Mouse (Mus musculus) MEL (cell line): Measurements from ENCODE around the gene Lbh. TPM values are rescaled to one million over a fixed set of nuclear protein-coding genes. Genes with fewer than 3 reads are reported as not detected.

Source experiments
- DNase-seq: peaks from one replicate; pipeline ENCODE4 v3.0.0; 2011; ENCODE audit warnings: low read depth, low spot score
- H3K27ac ChIP-seq: 2 replicates; pipeline ENCODE4 v1.5.1; 2012; ENCODE audit warnings: low read depth, mild to moderate bottlenecking, control low read depth, low read length, moderate library complexity; ENCODE audit not compliant: control insufficient read depth
- H3K27me3 ChIP-seq, 2 experiments: fragments of 150-350 bp in 1 of 2; sonication (generic) in 1 of 2; 2 replicates each; pipeline ENCODE4 v1.6.1; 2012; ENCODE audit warnings: low read length in 2 of 2, mild to moderate bottlenecking in 2 of 2, improper control_type of control experiment in 1 of 2, moderate library complexity in 1 of 2; ENCODE audit not compliant: insufficient read depth in 2 of 2, control insufficient read depth in 1 of 2
- H3K36me3 ChIP-seq, 2 experiments: 2 replicates each; pipeline ENCODE4 v1.6.1; 2012 to 2014; ENCODE audit warnings: low read length in 2 of 2, improper control_type of control experiment in 1 of 2, inconsistent platforms in 1 of 2, mild to moderate bottlenecking in 1 of 2; ENCODE audit not compliant: insufficient read depth in 2 of 2, control insufficient read depth in 1 of 2
- H3K4me1 ChIP-seq, 2 experiments: fragments of 150-350 bp in 1 of 2; sonication (generic) in 1 of 2; 2 replicates each; pipeline ENCODE4 v1.6.1; 2012; ENCODE audit warnings: low read length in 2 of 2, improper control_type of control experiment in 1 of 2, mild to moderate bottlenecking in 1 of 2; ENCODE audit not compliant: insufficient read depth in 2 of 2, control insufficient read depth in 1 of 2
- H3K4me3 ChIP-seq, 2 experiments: fragments of 150-350 bp in 1 of 2; sonication (generic) in 1 of 2; 2 replicates each; pipeline ENCODE4 v1.5.1; 2012; ENCODE audit warnings: low read depth in 2 of 2, low read length in 2 of 2, mild to moderate bottlenecking in 2 of 2, moderate library complexity in 2 of 2, control low read depth in 1 of 2, improper control_type of control experiment in 1 of 2; ENCODE audit not compliant: control insufficient read depth in 1 of 2, insufficient read depth in 1 of 2
- H3K79me2 ChIP-seq: 2 replicates; pipeline ENCODE4 v1.6.1; 2012; ENCODE audit warnings: mild to moderate bottlenecking, low read length, moderate library complexity; ENCODE audit not compliant: control insufficient read depth, poor library complexity, insufficient read depth
- H3K9ac ChIP-seq: 2 replicates; pipeline ENCODE4 v1.6.1; 2012; ENCODE audit warnings: low read depth, mild to moderate bottlenecking, control low read depth, low read length, moderate library complexity; ENCODE audit not compliant: control insufficient read depth, poor library complexity, severe bottlenecking
- H3K9me3 ChIP-seq: fragments of 150-350 bp; sonication (generic); replicated peaks from 2 replicates; pipeline ENCODE4 v1.6.1; 2012; ENCODE audit warnings: mild to moderate bottlenecking, low read length, improper control_type of control experiment, moderate library complexity; ENCODE audit not compliant: insufficient read depth
- CHD1 ChIP-seq: IDR thresholded peaks from 2 replicates; pipeline ENCODE4 v1.6.1; 2012; ENCODE audit warnings: low read depth, mild to moderate bottlenecking, inconsistent platforms, low read length, improper control_type of control experiment
- CHD2 ChIP-seq: IDR thresholded peaks from 2 replicates; pipeline ENCODE4 v1.6.1; 2011; ENCODE audit warnings: low read length, improper control_type of control experiment
- CTCF ChIP-seq, 3 experiments: IDR thresholded peaks in 2 of 3; conservative IDR thresholded peaks in 1 of 3; 2 replicates each; pipeline ENCODE4 v1.5.1; 2011 to 2012; ENCODE audit warnings: low read length in 3 of 3, low read depth in 2 of 3, mild to moderate bottlenecking in 2 of 3, improper control_type of control experiment in 1 of 3, inconsistent platforms in 1 of 3, mixed read lengths in 1 of 3, moderate library complexity in 1 of 3; ENCODE audit not compliant: control insufficient read depth in 1 of 3, insufficient read depth in 1 of 3, poor library complexity in 1 of 3, severe bottlenecking in 1 of 3
- E2F4 ChIP-seq: IDR thresholded peaks from 2 replicates; pipeline ENCODE4 v1.6.1; 2011; ENCODE audit warnings: low read depth, low read length, improper control_type of control experiment, borderline replicate concordance
- ELF1 ChIP-seq: IDR thresholded peaks from 2 replicates; pipeline ENCODE4 v1.6.1; 2014; ENCODE audit warnings: low read depth, mild to moderate bottlenecking, inconsistent platforms, low read length, improper control_type of control experiment, moderate library complexity
- EP300 ChIP-seq, 2 experiments: IDR thresholded peaks; 2 replicates each; pipeline ENCODE4 v1.6.1; 2011; ENCODE audit warnings: improper control_type of control experiment in 2 of 2, low read length in 2 of 2, low read depth in 1 of 2, mild to moderate bottlenecking in 1 of 2
- ETS1 ChIP-seq: IDR thresholded peaks from 2 replicates; pipeline ENCODE4 v1.6.1; 2012; ENCODE audit warnings: low read depth, mild to moderate bottlenecking, inconsistent platforms, low read length, improper control_type of control experiment, moderate library complexity
- GABPA ChIP-seq: IDR thresholded peaks from 2 replicates; pipeline ENCODE4 v1.6.1; 2012; ENCODE audit warnings: low read depth, mild to moderate bottlenecking, inconsistent platforms, low read length, improper control_type of control experiment, moderate library complexity
- GATA1 ChIP-seq: IDR thresholded peaks from 2 replicates; pipeline ENCODE4 v1.6.1; 2011; ENCODE audit warnings: low read depth, low read length, improper control_type of control experiment
- JUND ChIP-seq: IDR thresholded peaks from 2 replicates; pipeline ENCODE4 v1.6.1; 2011; ENCODE audit warnings: low read depth, mild to moderate bottlenecking, improper control_type of control experiment, low read length
- KAT2A ChIP-seq: conservative IDR thresholded peaks from 2 replicates; pipeline ENCODE4 v1.6.1; 2012; ENCODE audit warnings: low read depth, low read length, improper control_type of control experiment, inconsistent platforms
- MAX ChIP-seq: IDR thresholded peaks from 2 replicates; pipeline ENCODE4 v1.6.1; 2011; ENCODE audit warnings: low read length, improper control_type of control experiment
- MEF2A ChIP-seq: IDR thresholded peaks from 2 replicates; pipeline ENCODE4 v1.6.1; 2014; ENCODE audit warnings: low read depth, mild to moderate bottlenecking, inconsistent platforms, low read length, improper control_type of control experiment; ENCODE audit not compliant: poor library complexity, insufficient replicate concordance, severe bottlenecking; ENCODE audit errors: extremely low read depth
- MXI1 ChIP-seq: IDR thresholded peaks from 2 replicates; pipeline ENCODE4 v1.6.1; 2011; ENCODE audit warnings: mild to moderate bottlenecking, low read depth, low read length, improper control_type of control experiment
- MYB ChIP-seq: IDR thresholded peaks from 2 replicates; pipeline ENCODE4 v1.6.1; 2011; ENCODE audit warnings: mild to moderate bottlenecking, low read depth, low read length, improper control_type of control experiment
- MYC ChIP-seq: IDR thresholded peaks from 2 replicates; pipeline ENCODE4 v1.6.1; 2011; ENCODE audit warnings: low read depth, mild to moderate bottlenecking, low read length, improper control_type of control experiment, moderate library complexity
- NELFE ChIP-seq: IDR thresholded peaks from 2 replicates; pipeline ENCODE4 v1.6.1; 2011; ENCODE audit warnings: low read depth, low read length, improper control_type of control experiment
- NRF1 ChIP-seq: IDR thresholded peaks from 2 replicates; pipeline ENCODE4 v1.6.1; 2014; ENCODE audit warnings: low read depth, mild to moderate bottlenecking, inconsistent platforms, low read length, improper control_type of control experiment, moderate library complexity; ENCODE audit not compliant: poor library complexity, insufficient read depth, severe bottlenecking
- POLR2A ChIP-seq, 2 experiments: IDR thresholded peaks; 2 replicates each; pipeline ENCODE4 v1.6.1; 2011 to 2012; ENCODE audit warnings: low read length in 2 of 2, mild to moderate bottlenecking in 2 of 2, control low read depth in 1 of 2, improper control_type of control experiment in 1 of 2, low read depth in 1 of 2, moderate library complexity in 1 of 2; ENCODE audit not compliant: control insufficient read depth in 1 of 2, insufficient read depth in 1 of 2, poor library complexity in 1 of 2
- POLR2AphosphoS2 ChIP-seq: IDR thresholded peaks from 2 replicates; pipeline ENCODE4 v1.6.1; 2011; ENCODE audit warnings: low read length, improper control_type of control experiment
- POLR2AphosphoS5 ChIP-seq: IDR thresholded peaks from 2 replicates; pipeline ENCODE4 v1.6.1; 2012; ENCODE audit warnings: low read depth, borderline replicate concordance, mild to moderate bottlenecking, inconsistent platforms, low read length, moderate library complexity, mixed read lengths
- RCOR1 ChIP-seq: IDR thresholded peaks from 2 replicates; pipeline ENCODE4 v1.6.1; 2012; ENCODE audit warnings: low read depth, mild to moderate bottlenecking, inconsistent platforms, low read length, improper control_type of control experiment
- SIN3A ChIP-seq: IDR thresholded peaks from 2 replicates; pipeline ENCODE4 v1.6.1; 2012; ENCODE audit warnings: low read length, improper control_type of control experiment, inconsistent platforms
- TAL1 ChIP-seq: IDR thresholded peaks from 2 replicates; pipeline ENCODE4 v1.6.1; 2012; ENCODE audit warnings: mild to moderate bottlenecking, inconsistent platforms, low read length, moderate library complexity, mixed read lengths
- TCF12 ChIP-seq: IDR thresholded peaks from 2 replicates; pipeline ENCODE4 v1.6.1; 2014; ENCODE audit warnings: low read depth, mild to moderate bottlenecking, inconsistent platforms, low read length, improper control_type of control experiment, moderate library complexity
- UBTF ChIP-seq: IDR thresholded peaks from 2 replicates; pipeline ENCODE4 v1.6.1; 2012; ENCODE audit warnings: low read depth, mild to moderate bottlenecking, inconsistent platforms, low read length, improper control_type of control experiment, moderate library complexity, borderline replicate concordance; ENCODE audit not compliant: insufficient read depth
- USF1 ChIP-seq: IDR thresholded peaks from 2 replicates; pipeline ENCODE4 v1.6.1; 2014; ENCODE audit warnings: low read depth, mild to moderate bottlenecking, inconsistent platforms, low read length, improper control_type of control experiment, moderate library complexity
- USF2 ChIP-seq, 2 experiments: IDR thresholded peaks; 2 replicates each; pipeline ENCODE4 v1.6.1; 2011 to 2012; ENCODE audit warnings: improper control_type of control experiment in 2 of 2, low read length in 2 of 2, borderline replicate concordance in 1 of 2, inconsistent platforms in 1 of 2, low read depth in 1 of 2, mild to moderate bottlenecking in 1 of 2; ENCODE audit not compliant: insufficient read depth in 1 of 2
- ZC3H11A ChIP-seq: IDR thresholded peaks from 2 replicates; pipeline ENCODE4 v1.6.1; 2012; ENCODE audit warnings: low read depth, mild to moderate bottlenecking, inconsistent platforms, low read length, improper control_type of control experiment
- ZKSCAN1 ChIP-seq: IDR thresholded peaks from 2 replicates; pipeline ENCODE4 v1.6.1; 2012; ENCODE audit warnings: low read depth, mild to moderate bottlenecking, inconsistent platforms, low read length, improper control_type of control experiment, moderate library complexity
- ZMIZ1 ChIP-seq: IDR thresholded peaks from 2 replicates; pipeline ENCODE4 v1.6.1; 2012; ENCODE audit warnings: low read depth, mild to moderate bottlenecking, inconsistent platforms, low read length, improper control_type of control experiment, moderate library complexity
- polyA plus RNA-seq, 2 experiments: library from polyadenylated mRNA; stranded (reverse) in 1 of 2; unstranded in 1 of 2; fragments of >175 nt in 1 of 2; fragments of >200 nt in 1 of 2; gene quantifications; 2 replicates each; pipeline versions ENCODE4 v1.2.1 to v1.2.4; 2012; ENCODE audit warnings: low replicate concordance in 2 of 2, low read depth in 1 of 2; ENCODE audit not compliant: insufficient read length in 2 of 2, insufficient read depth in 1 of 2, missing spikeins in 1 of 2
- total RNA-seq: library from RNA; depleted of rRNA; stranded (reverse); fragments of 300-350 nt; gene quantifications from 2 replicates; pipeline ENCODE4 v1.2.3, GENCODE M21; 2012

Gene Lbh
- total and polyA plus RNA-seq, 3 experiments: not detected

GRCm38 (mm10) chr17:72890398-72890898, 27.7 kb upstream of the Lbh start:
- H3K9ac ChIP-seq: no peak overlapping the region
- TF ChIP-seq USF1 (no peak), ZC3H11A (no peak), MAX (no peak), ZKSCAN1 (no peak), ETS1 (no peak), CTCF (IDR thresholded peaks at IDR 0.05 in 2 of 3, conservative IDR thresholded peaks at IDR 0.05 in 1 of 3; ENCODE audit: control insufficient read depth in 1 of 3, insufficient read depth in 1 of 3, low read depth in 2 of 3, low read length in 3 of 3, poor library complexity in 1 of 3, severe bottlenecking in 1 of 3) (no peak), POLR2AphosphoS5 (no peak), CHD1 (no peak), ZMIZ1 (no peak), JUND (no peak), E2F4 (no peak), TCF12 (no peak), EP300 (IDR thresholded peaks at IDR 0.05; ENCODE audit: low read depth in 1 of 2, low read length in 2 of 2) (no peak), RCOR1 (no peak), NELFE (no peak)
- no peak overlapping the region for H3K4me3 ChIP-seq
- H3K79me2 ChIP-seq: no peaks in the 10 kb centered on the region
- no peaks in the 10 kb centered on the region for H3K36me3 ChIP-seq
- H3K27ac ChIP-seq: no peak overlapping the region
- H3K4me1 ChIP-seq: no peaks in the 10 kb centered on the region
- no peaks in the 10 kb centered on the region; a peak in 1 of 4 replicates for H3K27me3 ChIP-seq
- DNase-seq: no peak
- no peaks in the 10 kb centered on the region for H3K9me3 ChIP-seq

GRCm38 (mm10) chr17:72891556-72891955, 26.5 kb upstream of the Lbh start:
- H3K4me3 ChIP-seq: no peak overlapping the region
- no peaks in the 10 kb centered on the region; a peak in 1 of 4 replicates for H3K27me3 ChIP-seq
- no peaks in the 10 kb centered on the region for H3K9me3 ChIP-seq
- no peak for DNase-seq
- no peaks in the 10 kb centered on the region for H3K4me1 ChIP-seq
- H3K27ac ChIP-seq: no peak overlapping the region
- H3K9ac ChIP-seq: no peak overlapping the region
- no peaks in the 10 kb centered on the region for H3K36me3 ChIP-seq
- TF ChIP-seq GATA1 (no peak), MYB (no peak), E2F4 (no peak), MYC (no peak), USF1 (no peak), ETS1 (no peak), MEF2A (no peak), KAT2A (no peak), POLR2AphosphoS2 (no peak), USF2 (IDR thresholded peaks at IDR 0.05; ENCODE audit: borderline replicate concordance in 1 of 2, insufficient read depth in 1 of 2, low read depth in 1 of 2, low read length in 2 of 2) (no peak), ELF1 (no peak), CHD2 (no peak), UBTF (no peak), MXI1 (no peak), SIN3A (no peak), TAL1 (no peak), GABPA (no peak), POLR2A (IDR thresholded peaks at IDR 0.05; ENCODE audit: control insufficient read depth in 1 of 2, insufficient read depth in 1 of 2, low read depth in 1 of 2, low read length in 2 of 2, poor library complexity in 1 of 2) (no peak), NRF1 (no peak)
- H3K79me2 ChIP-seq: no peaks in the 10 kb centered on the region
